Mouse (Mus musculus) C2C12 (cell line): ENCODE results near the gene Cfap46. TPM values are rescaled to one million over a fixed set of nuclear protein-coding genes. Genes with fewer than 3 reads are reported as not detected.
A peak's percentile ranks its signal among the peaks of the same experiment; 100 is the strongest.

ENCODE experiments used
- H3K27me3 ChIP-seq: one replicate; pipeline ENCODE4 v1.6.1; 2011; ENCODE audit not compliant: control insufficient read depth, insufficient read depth, insufficient read length
- H3K36me3 ChIP-seq: one replicate; pipeline ENCODE4 v1.6.1; 2011; ENCODE audit not compliant: control insufficient read depth, insufficient read depth
- H3K4me3 ChIP-seq: one replicate; pipeline ENCODE4 v1.5.1; 2011; ENCODE audit warnings: mild to moderate bottlenecking, control low read depth; ENCODE audit not compliant: poor library complexity, insufficient read depth, severe bottlenecking
- H3K79me2 ChIP-seq: one replicate; pipeline ENCODE4 v1.6.1; 2011; ENCODE audit not compliant: control insufficient read depth, insufficient read depth
- H3K79me3 ChIP-seq: one replicate; pipeline ENCODE4 v1.6.1; 2011; ENCODE audit warnings: low read depth, control low read depth
- H3ac ChIP-seq: one replicate; pipeline ENCODE3; 2011; ENCODE audit warnings: low read depth; ENCODE audit not compliant: control insufficient read depth, insufficient read length
- CEBPB ChIP-seq: IDR thresholded peaks from one replicate; pipeline ENCODE4 v1.6.1; 2011; ENCODE audit warnings: low read depth, mild to moderate bottlenecking, control low read depth, moderate library complexity
- CTCF ChIP-seq: IDR thresholded peaks from one replicate; pipeline ENCODE4 v1.5.1; 2011; ENCODE audit not compliant: control insufficient read depth, insufficient read depth, insufficient read length
- FOSL1 ChIP-seq: IDR thresholded peaks from one replicate; pipeline ENCODE4 v1.8.0; 2011; ENCODE audit warnings: mild to moderate bottlenecking, low read length; ENCODE audit not compliant: poor library complexity, insufficient read depth, severe bottlenecking
- MAX ChIP-seq: IDR thresholded peaks from one replicate; pipeline ENCODE4 v1.6.1; 2011; ENCODE audit warnings: mild to moderate bottlenecking, control low read depth
- MYOD1 ChIP-seq: IDR thresholded peaks from one replicate; pipeline ENCODE4 v1.6.1; 2011; ENCODE audit warnings: low read depth; ENCODE audit not compliant: control insufficient read depth, insufficient read length
- MYOG ChIP-seq: IDR thresholded peaks from one replicate; pipeline ENCODE4 v1.6.1; 2011; ENCODE audit not compliant: control insufficient read depth, insufficient read length; ENCODE audit errors: extremely low read depth
- USF1 ChIP-seq: IDR thresholded peaks from one replicate; pipeline ENCODE4 v1.6.1; 2011; ENCODE audit warnings: low read depth, mild to moderate bottlenecking, control low read depth, moderate library complexity
- polyA plus RNA-seq: library from polyadenylated mRNA; unstranded; fragments of >200 nt; fragmentation: generic; extraction: Trizol; gene quantifications from one replicate; pipeline ENCODE4 v1.2.1, GENCODE M21; 2012; ENCODE audit warnings: missing spikeins

The Cfap46 gene
- polyA plus RNA-seq, 1 experiment: 0.15 TPM

DNA sequence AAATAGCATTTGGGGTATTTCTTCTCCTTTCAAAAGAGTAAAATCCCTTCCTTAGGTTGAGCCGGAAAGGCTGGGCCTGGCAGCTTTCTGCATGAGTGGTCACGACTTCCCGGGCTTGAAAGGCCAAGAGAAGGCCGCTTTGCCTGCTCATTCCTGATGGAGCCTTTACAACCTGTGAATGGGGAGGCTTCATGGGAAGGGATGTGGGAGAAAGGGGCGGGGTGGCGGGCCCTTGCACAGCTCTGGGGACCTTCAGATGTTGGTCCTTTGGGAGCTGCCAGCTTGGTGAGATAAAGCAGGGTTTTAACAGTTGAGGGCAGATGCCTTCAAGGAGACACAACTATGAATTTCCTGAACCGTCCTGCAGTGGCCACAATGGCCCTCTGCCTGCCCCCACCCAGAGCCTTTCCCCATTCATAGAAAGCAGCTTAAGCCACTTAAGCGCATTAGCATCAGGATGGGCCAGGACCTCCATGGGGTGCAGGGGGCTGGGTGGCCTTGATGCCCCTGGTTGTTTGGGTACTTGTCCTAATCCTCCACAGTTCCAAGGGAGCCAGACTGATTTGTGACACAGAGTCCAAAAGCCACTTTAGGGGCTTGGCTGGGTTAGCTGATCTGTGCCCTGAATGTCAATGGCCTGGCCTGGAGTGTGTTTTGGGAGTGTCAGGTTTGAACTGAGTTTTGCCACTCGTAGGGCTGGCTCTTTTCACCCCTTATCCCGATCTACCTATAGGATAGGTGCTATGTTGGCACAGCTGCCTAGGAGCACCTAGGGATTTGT lies 126.7 kb downstream of the Cfap46 start:
- Histone ChIP-seq H3ac (no peak overlapping the region), H3K27me3 (no peaks in the 10 kb centered on the region), H3K79me3 (no peaks in the 10 kb centered on the region), H3K4me3 (no peak overlapping the region), H3K79me2 (no peaks in the 10 kb centered on the region), H3K36me3 (no peaks in the 10 kb centered on the region)
- no peak for TF ChIP-seq CEBPB
- TF ChIP-seq CTCF: no peak
- TF ChIP-seq MYOD1: no peak
- no peak for TF ChIP-seq MAX
- no peak for TF ChIP-seq FOSL1
- no peak for TF ChIP-seq MYOG
- TF ChIP-seq USF1: no peak

DNA sequence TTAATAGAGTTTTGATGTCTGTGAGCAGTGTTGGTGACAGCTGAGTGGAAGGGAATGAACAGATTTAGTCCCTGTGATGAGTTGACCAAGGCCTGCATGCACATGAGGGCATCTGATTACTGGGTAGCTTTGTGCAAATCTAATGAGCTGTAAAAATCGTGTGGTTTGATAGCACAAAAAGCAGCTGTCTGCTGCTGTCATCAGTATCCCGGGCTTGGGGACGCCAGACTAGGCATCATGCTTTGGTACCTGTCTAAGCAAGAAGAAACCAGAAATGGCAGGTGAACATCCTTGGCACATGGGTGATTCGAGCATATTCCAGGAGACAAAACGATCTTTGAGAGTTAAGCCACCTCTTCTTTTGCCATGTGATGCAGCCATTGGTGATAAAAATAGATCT lies 127.3 kb downstream of the Cfap46 start:
- Histone ChIP-seq H3ac (no peak overlapping the region), H3K4me3 (no peak overlapping the region), H3K27me3 (no peaks in the 10 kb centered on the region), H3K79me3 (no peaks in the 10 kb centered on the region), H3K79me2 (no peaks in the 10 kb centered on the region), H3K36me3 (no peaks in the 10 kb centered on the region)
- no peak for TF ChIP-seq MAX
- no peak for TF ChIP-seq CTCF
- TF ChIP-seq FOSL1: no peak
- peak; percentile 68 for TF ChIP-seq MYOD1

DNA sequence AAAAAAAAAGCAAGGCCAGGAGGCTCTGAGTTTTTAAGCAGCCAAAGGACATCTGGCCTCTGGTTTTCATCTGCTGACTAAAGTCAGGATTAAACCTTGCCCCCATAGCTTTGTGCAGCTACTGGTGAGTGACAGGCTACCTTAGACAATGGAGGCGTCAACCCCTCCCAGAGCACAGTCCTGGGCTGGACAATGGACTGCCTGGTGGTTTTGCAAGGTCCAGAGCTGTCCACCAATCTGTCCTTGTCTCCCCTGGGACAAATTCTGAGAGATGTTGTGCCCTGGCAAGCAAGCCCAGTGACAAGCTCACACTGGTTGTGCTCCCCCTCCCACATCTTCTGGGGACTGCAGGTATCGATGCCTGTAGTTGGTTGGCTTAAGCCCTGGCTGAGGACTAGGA lies 132.1 kb downstream of the Cfap46 start:
- TF ChIP-seq CTCF: no peak
- TF ChIP-seq FOSL1: no peak
- no peak for TF ChIP-seq MYOD1
- TF ChIP-seq MYOG: no peak
- TF ChIP-seq MAX: no peak
- TF ChIP-seq CEBPB: no peak
- no peak for TF ChIP-seq USF1
- Histone ChIP-seq H3K27me3 (no peaks in the 10 kb centered on the region), H3K4me3 (no peak overlapping the region), H3K36me3 (no peaks in the 10 kb centered on the region), H3ac (no peak overlapping the region), H3K79me3 (no peaks in the 10 kb centered on the region), H3K79me2 (no peaks in the 10 kb centered on the region)

Other genes starting within 250 kb of the Cfap46 start
- 0.02 TPM for gene Nkx6-2, start 101.0 kb downstream of the Cfap46 start, polyA plus RNA-seq
- 0.14 TPM for gene Adgra1, start 150.4 kb upstream of the Cfap46 start, polyA plus RNA-seq
- not detected for gene Kndc1, start 210.9 kb upstream of the Cfap46 start, polyA plus RNA-seq